Mouse (Mus musculus): ENCODE measurements around the gene Oas1c. TPM values are rescaled to one million over a fixed set of nuclear protein-coding genes. Genes with fewer than 3 reads are reported as not detected.

Oas1c gene
- polyA plus RNA-seq (2016; fragmentation: Nextera tagmentation; extraction: Ambion mirVana) = 0.28 and 0.46 TPM in 2 replicates

DNA sequence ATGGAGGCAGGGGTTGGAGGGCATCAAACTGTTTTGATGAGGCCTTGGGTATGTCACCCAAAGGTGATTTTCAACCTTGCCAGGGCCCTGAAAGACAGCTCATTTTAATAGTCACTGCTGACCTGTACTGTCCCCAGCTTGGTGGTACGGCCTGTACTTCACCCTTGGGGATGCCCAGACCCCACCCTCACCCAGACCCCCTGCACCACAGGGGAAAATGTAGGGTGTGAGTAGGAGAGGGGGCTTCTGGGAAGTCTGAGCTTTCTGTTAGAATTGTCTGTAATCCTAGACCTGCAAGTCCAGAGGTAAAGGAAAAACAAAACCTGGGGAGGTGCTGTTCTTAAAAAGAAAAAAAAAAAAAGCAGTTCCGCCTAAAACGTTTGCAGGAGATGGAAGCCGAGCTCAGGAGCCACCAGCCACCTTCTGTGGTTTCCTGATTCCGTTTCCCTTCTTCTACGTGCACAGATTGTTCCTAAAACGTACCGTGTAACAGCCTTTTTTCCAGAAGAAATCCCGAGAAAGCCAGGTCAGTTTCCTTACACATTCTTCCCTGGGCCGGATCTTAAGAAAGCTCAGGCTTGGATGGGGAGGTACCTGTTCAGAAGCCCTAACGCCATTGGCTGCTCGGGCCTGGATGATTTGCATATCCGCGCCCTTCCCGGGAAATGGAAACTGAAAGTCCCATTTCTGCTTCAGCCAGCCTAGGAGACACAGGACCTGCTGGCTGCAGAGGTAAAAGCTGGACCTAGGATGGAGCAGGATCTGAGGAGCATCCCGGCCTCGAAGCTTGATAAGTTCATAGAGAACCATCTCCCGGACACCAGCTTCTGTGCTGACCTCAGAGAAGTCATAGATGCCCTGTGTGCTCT, at the start of gene Oas1c:
TSS of gene Oas1c (minus strand) at position 564 of the 869 bp plus-strand sequence.
- H3K27ac ChIP-seq = peak within 1 kb of the TSS; percentile 49
- peak; percentile 88 for DNase-seq (ENCODE audit: low spot score)
- 9% methylated on average over 18 of the region's 18 CpGs for WGBS

GRCm38 (mm10) chr5:120861121-120861520, 48.8 kb upstream of the Oas1c start, which contains the start of gene Oas1h:
Gene Oas1h, plus strand, starts transcription at chr5:120861421.
- no peaks in the 10 kb centered on the region for H3K4me1 ChIP-seq
- no peaks in the 10 kb centered on the region; the same call in 1 of the 2 replicates for H3K27me3 ChIP-seq (ENCODE audit: insufficient read depth, poor library complexity, severe bottlenecking)
- no peak for DNase-seq (ENCODE audit: low spot score)
- H3K27ac ChIP-seq = no peak within 1 kb of the TSS
- H3K9me3 ChIP-seq = no peaks in the 10 kb centered on the region
- H3K4me3 ChIP-seq = no peak within 1 kb of the TSS
- 56% methylated on average over 4 of the region's 4 CpGs for WGBS
- H3K36me3 ChIP-seq = no peaks in the 10 kb centered on the region

More for the DNA sequence above, at the start of gene Oas1c:
- peaks cover 7% of the 10 kb centered on the region for H3K4me1 ChIP-seq
- peak within 1 kb of the TSS; percentile 55 for H3K4me3 ChIP-seq
- H3K9me3 ChIP-seq = no peaks in the 10 kb centered on the region
- no peaks in the 10 kb centered on the region for H3K36me3 ChIP-seq
- no peaks in the 10 kb centered on the region for H3K27me3 ChIP-seq (ENCODE audit: insufficient read depth, poor library complexity, severe bottlenecking)

DNA sequence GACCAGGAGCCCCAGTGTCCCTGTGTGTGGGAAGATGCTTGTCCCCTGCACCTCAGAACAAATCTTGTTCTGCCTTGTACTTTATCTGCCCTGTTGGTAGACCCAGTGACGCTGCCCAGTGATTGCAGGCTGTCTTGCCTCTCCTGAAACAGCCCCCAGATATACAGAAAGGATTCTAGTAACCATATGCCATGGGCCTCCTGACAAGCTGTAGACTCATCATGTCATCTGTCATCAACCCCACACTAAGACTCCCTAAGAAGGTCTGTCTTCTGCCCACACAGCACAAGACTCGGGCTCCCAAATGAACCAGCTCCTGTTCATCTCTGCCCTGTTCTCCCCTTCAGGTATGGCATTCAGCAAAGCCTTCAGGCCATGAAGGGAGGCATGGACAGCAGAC, 46.9 kb upstream of the Oas1c start:
- no peaks in the 10 kb centered on the region; the same call in 1 of the 2 replicates for H3K27me3 ChIP-seq (ENCODE audit: insufficient read depth, poor library complexity, severe bottlenecking)
- 0 out of 2 replicates have a peak, but pooled peaks cover 3% of the 10 kb centered on the region for H3K9me3 ChIP-seq
- no peaks in the 10 kb centered on the region for H3K36me3 ChIP-seq
- H3K27ac ChIP-seq = no peak overlapping the region
- no peak for DNase-seq (ENCODE audit: low spot score)
- H3K4me1 ChIP-seq = no peaks in the 10 kb centered on the region
- H3K4me3 ChIP-seq = no peak overlapping the region
- 56% methylated on average over 2 of the region's 2 CpGs for WGBS

GRCm38 (mm10) chr5:120849601-120850136, 37.4 kb upstream of the Oas1c start:
- Histone ChIP-seq H3K4me1 (no peaks in the 10 kb centered on the region), H3K4me3 (no peak overlapping the region), H3K9me3 (0 out of 2 replicates have a peak, but pooled peaks cover 6% of the 10 kb centered on the region), H3K27ac (no peak overlapping the region), H3K36me3 (no peaks in the 10 kb centered on the region), H3K27me3 (ENCODE audit: insufficient read depth, poor library complexity, severe bottlenecking) (0 out of 2 replicates have a peak, but pooled peaks cover 4% of the 10 kb centered on the region)
- 57% methylated on average over 3 of the region's 3 CpGs for WGBS
- no peak for DNase-seq (ENCODE audit: low spot score)

- 80% methylated on average over 4 of the region's 4 CpGs for WGBS
- 0 out of 2 replicates have a peak, but pooled peaks cover 4% of the 10 kb centered on the region for H3K27me3 ChIP-seq (ENCODE audit: insufficient read depth, poor library complexity, severe bottlenecking)
Observed at GRCm38 (mm10) chr5:120847067-120847466, 34.8 kb upstream of the Oas1c start, which contains the start of gene Oas1f. Gene Oas1f, plus strand, starts transcription at chr5:120847367.

GRCm38 (mm10) chr5:120844713-120845112, 32.4 kb upstream of the Oas1c start:
- H3K27ac ChIP-seq = no peak overlapping the region
- no peaks in the 10 kb centered on the region for H3K36me3 ChIP-seq
- H3K9me3 ChIP-seq = no peaks in the 10 kb centered on the region
- peaks cover 4% of the 10 kb centered on the region; the same call in 1 of the 2 replicates for H3K27me3 ChIP-seq (ENCODE audit: insufficient read depth, poor library complexity, severe bottlenecking)
- no peak for DNase-seq (ENCODE audit: low spot score)
- no peak overlapping the region for H3K4me3 ChIP-seq
- WGBS = 81% methylated on average over 3 of the region's 3 CpGs
- H3K4me1 ChIP-seq = no peaks in the 10 kb centered on the region

More at GRCm38 (mm10) chr5:120847067-120847466, 34.8 kb upstream of the Oas1c start, which contains the start of gene Oas1f:
- H3K27ac ChIP-seq = no peak within 1 kb of the TSS
- no peak within 1 kb of the TSS for H3K4me3 ChIP-seq
- H3K36me3 ChIP-seq = no peaks in the 10 kb centered on the region
- no peaks in the 10 kb centered on the region for H3K9me3 ChIP-seq
- no peaks in the 10 kb centered on the region for H3K4me1 ChIP-seq
- no peak for DNase-seq (ENCODE audit: low spot score)

DNA sequence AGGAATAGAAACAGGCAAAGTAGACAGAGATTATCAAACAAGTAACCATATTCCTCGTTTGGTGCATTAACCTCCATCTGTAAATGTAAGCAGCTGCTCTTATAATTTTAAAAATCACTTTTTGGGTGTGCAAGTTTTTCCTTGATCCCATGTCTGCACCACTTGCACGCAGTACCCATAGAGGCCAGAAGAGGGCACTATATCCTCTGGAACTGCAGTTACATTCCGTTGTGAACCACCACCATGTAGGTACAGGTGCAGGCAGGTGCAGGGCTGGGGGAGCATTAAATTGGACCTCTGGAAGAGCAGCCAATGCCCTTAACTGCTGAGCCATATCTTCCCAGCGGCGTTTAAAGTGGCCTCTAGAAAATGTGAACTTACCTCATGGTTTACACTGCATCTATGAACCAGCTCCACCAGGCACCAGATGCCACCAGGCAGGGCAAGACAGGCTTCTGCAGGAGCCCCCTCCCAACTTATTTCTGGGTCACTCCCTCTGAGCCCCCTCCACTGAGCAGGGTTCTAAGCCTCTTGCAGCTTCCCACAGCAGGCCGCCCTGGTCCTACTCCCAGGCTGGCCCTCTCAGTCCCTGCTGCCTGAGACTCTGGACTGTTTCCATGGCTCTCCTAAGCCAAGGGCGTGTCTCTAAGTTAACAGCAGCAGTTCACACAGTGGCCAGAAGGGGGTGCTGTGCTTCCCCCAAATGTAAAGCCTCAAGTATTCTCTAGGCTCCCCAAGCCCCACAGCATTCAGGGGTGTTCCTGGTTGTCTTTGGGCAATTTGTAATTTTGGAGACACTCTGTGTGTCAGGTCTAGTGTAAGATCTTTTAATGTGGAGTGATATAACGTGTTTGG, 24.6 kb upstream of the Oas1c start:
- Histone ChIP-seq H3K27me3 (ENCODE audit: insufficient read depth, poor library complexity, severe bottlenecking) (peaks cover 18% of the 10 kb centered on the region; the same call in 1 of the 2 replicates), H3K9me3 (no peaks in the 10 kb centered on the region), H3K36me3 (no peaks in the 10 kb centered on the region), H3K4me3 (no peak overlapping the region), H3K4me1 (no peaks in the 10 kb centered on the region), H3K27ac (no peak overlapping the region)
- no peak for DNase-seq (ENCODE audit: low spot score)
- 8% methylated on average over 8 of the region's 8 CpGs for WGBS

- no peak overlapping the region for H3K4me3 ChIP-seq
- no peak overlapping the region for H3K27ac ChIP-seq
- no peak for DNase-seq (ENCODE audit: low spot score)
- H3K4me1 ChIP-seq = no peaks in the 10 kb centered on the region
- WGBS = 18% methylated on average over 17 of the region's 17 CpGs
- peaks cover 18% of the 10 kb centered on the region; the same call in 1 of the 2 replicates for H3K27me3 ChIP-seq (ENCODE audit: insufficient read depth, poor library complexity, severe bottlenecking)
- no peaks in the 10 kb centered on the region for H3K9me3 ChIP-seq
- no peaks in the 10 kb centered on the region for H3K36me3 ChIP-seq
Observed at GRCm38 (mm10) chr5:120833335-120834280, 21.3 kb upstream of the Oas1c start.

DNA sequence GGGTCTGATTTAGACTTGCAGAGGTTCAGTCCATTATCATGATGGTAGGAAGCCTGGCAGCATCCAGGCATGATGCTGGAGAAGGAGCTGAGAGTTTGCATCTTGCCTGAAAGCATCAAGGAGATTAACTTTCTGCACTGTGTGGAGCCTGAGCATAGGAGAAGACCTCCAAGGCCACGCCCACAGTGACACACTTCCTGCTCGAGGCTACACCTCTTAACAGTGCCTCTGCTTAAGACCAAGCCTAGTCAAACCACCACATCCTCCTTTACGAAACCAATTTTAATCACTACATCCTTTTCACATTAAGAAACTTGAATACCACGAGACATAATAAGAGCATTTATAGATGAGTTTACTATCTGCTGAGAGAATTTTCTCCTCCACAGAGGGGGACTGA, 18.7 kb upstream of the Oas1c start:
- peaks cover 14% of the 10 kb centered on the region; the same call in 1 of the 2 replicates for H3K27me3 ChIP-seq (ENCODE audit: insufficient read depth, poor library complexity, severe bottlenecking)
- 79% methylated on average over 4 of the region's 4 CpGs for WGBS
- DNase-seq (ENCODE audit: low spot score) = no peak
- H3K9me3 ChIP-seq = no peaks in the 10 kb centered on the region
- no peak overlapping the region for H3K4me3 ChIP-seq
- no peaks in the 10 kb centered on the region for H3K4me1 ChIP-seq
- H3K36me3 ChIP-seq = no peaks in the 10 kb centered on the region
- no peak overlapping the region for H3K27ac ChIP-seq

GRCm38 (mm10) chr5:120818999-120819398, 6.7 kb upstream of the Oas1c start:
- Histone ChIP-seq H3K4me1 (no peaks in the 10 kb centered on the region), H3K4me3 (no peak overlapping the region), H3K36me3 (no peaks in the 10 kb centered on the region), H3K9me3 (peaks cover 4% of the 10 kb centered on the region; the same call in 1 of the 2 replicates), H3K27ac (no peak overlapping the region), H3K27me3 (ENCODE audit: insufficient read depth, poor library complexity, severe bottlenecking) (no peaks in the 10 kb centered on the region)
- DNase-seq (ENCODE audit: low spot score) = no peak

- H3K4me3 ChIP-seq = no peak overlapping the region
- 68% methylated on average over 3 of the region's 3 CpGs for WGBS
- peaks cover 7% of the 10 kb centered on the region for H3K4me1 ChIP-seq
- peaks cover 4% of the 10 kb centered on the region; the same call in 1 of the 2 replicates for H3K9me3 ChIP-seq
- H3K27me3 ChIP-seq (ENCODE audit: insufficient read depth, poor library complexity, severe bottlenecking) = no peaks in the 10 kb centered on the region
- no peaks in the 10 kb centered on the region for H3K36me3 ChIP-seq
- H3K27ac ChIP-seq = no peak overlapping the region
- no peak for DNase-seq (ENCODE audit: low spot score)
Observed at GRCm38 (mm10) chr5:120815949-120816348, 3.6 kb upstream of the Oas1c start.

Data from heart, embryonic 10.5 days (tissue).